In the genomic region with DNA sequence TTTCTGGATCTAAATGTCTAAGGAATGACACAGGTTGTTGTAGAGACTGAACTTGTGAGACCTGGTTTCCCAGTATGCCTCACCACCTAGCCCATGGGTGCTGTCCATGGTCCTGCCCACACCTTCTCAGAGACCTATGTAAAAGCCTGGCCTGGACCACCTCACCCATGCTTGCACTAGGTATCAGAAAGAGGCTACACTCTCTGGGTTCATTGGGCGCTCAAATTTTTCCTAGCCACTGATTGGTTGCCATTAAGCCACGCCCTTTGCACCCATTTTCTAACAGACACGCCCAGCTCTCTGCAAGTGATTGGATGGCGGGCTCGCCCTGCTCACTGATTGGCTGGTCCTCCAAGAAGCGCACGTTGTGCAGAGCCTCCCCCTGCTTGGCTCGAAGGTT, we compare ENCODE assay signal across 1 mouse cellular context.
TF ChIP-seq lines count a peak whose summit lies in the region.

No protein-coding gene starts in this region.

TF ChIP-seq in CH12.LX, 34 proteins besides CTCF, POLR2A, EP300 and RAD21:
- TF ChIP-seq ZC3H11A (IDR thresholded peaks at IDR 0.05; ENCODE audit: low read depth, low read length) (no peak), JUND (conservative IDR thresholded peaks at IDR 0.05; ENCODE audit: low read depth, low read length) (no peak), TBP (conservative IDR thresholded peaks at IDR 0.05; ENCODE audit: low read depth, low read length) (no peak), POLR2AphosphoS2 (IDR thresholded peaks at IDR 0.05; ENCODE audit: low read depth, low read length) (no peak), MAX (IDR thresholded peaks at IDR 0.05; ENCODE audit: low read length) (no peak), MYC (IDR thresholded peaks at IDR 0.05; ENCODE audit: low read depth, low read length) (no peak), ELF1 (IDR thresholded peaks at IDR 0.05; ENCODE audit: low read depth, low read length) (no peak), MEF2A (IDR thresholded peaks at IDR 0.05; ENCODE audit: borderline replicate concordance, low read depth, low read length) (no peak), TCF12 (IDR thresholded peaks at IDR 0.05; ENCODE audit: low read depth, low read length) (no peak), NELFE (IDR thresholded peaks at IDR 0.05; ENCODE audit: low read depth, low read length) (no peak), RCOR1 (conservative IDR thresholded peaks at IDR 0.05; ENCODE audit: low read depth, low read length) (no peak), SMC3 (IDR thresholded peaks at IDR 0.05; ENCODE audit: low read depth, low read length) (no peak), HCFC1 (IDR thresholded peaks at IDR 0.05; ENCODE audit: low read depth, low read length) (no peak), CHD1 (IDR thresholded peaks at IDR 0.05; ENCODE audit: low read depth, low read length) (no peak), NRF1 (IDR thresholded peaks at IDR 0.05; ENCODE audit: low read depth, low read length) (no peak)
TF ChIP-seq in CH12.LX: peak in this region for 0.
